In genomic region chr6:90988648-90989317, GRCm38 (mm10) we compare ENCODE assay signal across 8 mouse cellular contexts. TPM values are rescaled to one million over a fixed set of nuclear protein-coding genes. Genes with fewer than 3 reads are reported as not detected.
DNase-seq lines count a peak whose midpoint lies in the region; ATAC-seq lines count a peak whose summit lies in the region.

TSS of gene Iqsec1 (minus strand) at chr6:90988685.

- peak; percentile 93 for ATAC-seq in embryonic facial prominence, embryonic 13.5 days (ENCODE audit: insufficient number of reproducible peaks, insufficient read depth, low FRiP score, low TSS enrichment, low read depth)
- ATAC-seq in midbrain, embryonic 12.5 days (ENCODE audit: low FRiP score, low read depth): peak; percentile 94

- H3K4me1 ChIP-seq in embryonic facial prominence, embryonic 13.5 days: peaks cover 20% of the 10 kb centered on the region
- peaks cover 23% of the 10 kb centered on the region for H3K4me1 ChIP-seq in limb, embryonic 10.5 days
- H3K4me1 ChIP-seq in midbrain, embryonic 12.5 days: peaks cover 12% of the 10 kb centered on the region

- H3K4me2 ChIP-seq in embryonic facial prominence, embryonic 13.5 days: peak within 1 kb of the TSS; percentile 100
- H3K4me2 ChIP-seq in midbrain, embryonic 12.5 days (replicated peaks): peak within 1 kb of the TSS; percentile 92

- H3K4me3 ChIP-seq in embryonic facial prominence, embryonic 13.5 days: peak within 1 kb of the TSS; percentile 77
- H3K4me3 ChIP-seq in limb, embryonic 10.5 days: peak within 1 kb of the TSS; percentile 73
- H3K4me3 ChIP-seq in midbrain, embryonic 12.5 days: peak within 1 kb of the TSS; percentile 59

- no peaks in the 10 kb centered on the region for H3K36me3 ChIP-seq in embryonic facial prominence, embryonic 13.5 days
- no peaks in the 10 kb centered on the region for H3K36me3 ChIP-seq in limb, embryonic 10.5 days
- no peaks in the 10 kb centered on the region for H3K36me3 ChIP-seq in midbrain, embryonic 12.5 days

- H3K9ac ChIP-seq in embryonic facial prominence, embryonic 13.5 days: peak within 1 kb of the TSS; percentile 79
- peak within 1 kb of the TSS; percentile 61 for H3K9ac ChIP-seq in midbrain, embryonic 12.5 days (replicated peaks)

- DNase-seq in adrenal gland, postnatal 4 days (ENCODE audit: low spot score in 2 of 2): peak; percentile 50 to 69
- DNase-seq in heart, adult 18-20 months: peak; percentile 65 to 70
- DNase-seq in kidney, adult 18-20 months: peak; percentile 80
- DNase-seq in limb, embryonic 10.5 days (ENCODE audit: low spot score): peak; percentile 95
- DNase-seq in skeletal muscle tissue, adult 2 months (ENCODE audit: low read depth, low spot score): peak; percentile 56
- DNase-seq in adipocyte (ENCODE audit: low spot score): no peak

- peak within 1 kb of the TSS; percentile 48; the same call in 1 of the 2 replicates for H3K27ac ChIP-seq in embryonic facial prominence, embryonic 13.5 days
- peak within 1 kb of the TSS; percentile 79 for H3K27ac ChIP-seq in limb, embryonic 10.5 days
- peak within 1 kb of the TSS; percentile 71 for H3K27ac ChIP-seq in midbrain, embryonic 12.5 days (replicated peaks)

- WGBS in embryonic facial prominence, embryonic 13.5 days: 2% methylated on average over 29 of the region's 39 CpGs
- WGBS in limb, embryonic 10.5 days: under 1% methylated on average over 33 of the region's 39 CpGs
- 2% methylated on average over 35 of the region's 39 CpGs for WGBS in midbrain, embryonic 12.5 days

- H3K9me3 ChIP-seq in embryonic facial prominence, embryonic 13.5 days: peaks cover 7% of the 10 kb centered on the region; the same call in 1 of the 2 replicates
- H3K9me3 ChIP-seq in limb, embryonic 10.5 days (replicated peaks): no peaks in the 10 kb centered on the region
- H3K9me3 ChIP-seq in midbrain, embryonic 12.5 days: peaks cover 11% of the 10 kb centered on the region

- peaks cover 24% of the 10 kb centered on the region for H3K27me3 ChIP-seq in embryonic facial prominence, embryonic 13.5 days
- H3K27me3 ChIP-seq in limb, embryonic 10.5 days (ENCODE audit: low read depth, poor library complexity, severe bottlenecking): peaks cover 26% of the 10 kb centered on the region
- peaks cover 20% of the 10 kb centered on the region for H3K27me3 ChIP-seq in midbrain, embryonic 12.5 days

RNA-seq across cellular contexts. Expression of gene Iqsec1, which starts in this region (rescaled TPM):
- 10 to 100 TPM; 90.0 to 95.0 TPM for total RNA-seq in adrenal gland, postnatal 4 days (2021)
- polyA plus RNA-seq in embryonic facial prominence, embryonic 13.5 days (2015; fragmentation: Nextera tagmentation; extraction: Ambion mirVana): 11.6 and 13.1 TPM in 2 replicates
- 100 to 1,000 TPM; 133 to 153 TPM for total RNA-seq in heart, adult 18-20 months (2021)
- 4.7 and 6.7 TPM in 2 replicates for polyA plus RNA-seq in limb, embryonic 10.5 days (2016; fragmentation: Nextera tagmentation; extraction: Ambion mirVana)
- polyA plus RNA-seq in midbrain, embryonic 12.5 days (2016; fragmentation: Nextera tagmentation; extraction: Ambion mirVana): 16.3 and 16.4 TPM in 2 replicates
